Mouse (Mus musculus): Measurements from ENCODE around the gene Mmp28.

Gene Mmp28

DNA sequence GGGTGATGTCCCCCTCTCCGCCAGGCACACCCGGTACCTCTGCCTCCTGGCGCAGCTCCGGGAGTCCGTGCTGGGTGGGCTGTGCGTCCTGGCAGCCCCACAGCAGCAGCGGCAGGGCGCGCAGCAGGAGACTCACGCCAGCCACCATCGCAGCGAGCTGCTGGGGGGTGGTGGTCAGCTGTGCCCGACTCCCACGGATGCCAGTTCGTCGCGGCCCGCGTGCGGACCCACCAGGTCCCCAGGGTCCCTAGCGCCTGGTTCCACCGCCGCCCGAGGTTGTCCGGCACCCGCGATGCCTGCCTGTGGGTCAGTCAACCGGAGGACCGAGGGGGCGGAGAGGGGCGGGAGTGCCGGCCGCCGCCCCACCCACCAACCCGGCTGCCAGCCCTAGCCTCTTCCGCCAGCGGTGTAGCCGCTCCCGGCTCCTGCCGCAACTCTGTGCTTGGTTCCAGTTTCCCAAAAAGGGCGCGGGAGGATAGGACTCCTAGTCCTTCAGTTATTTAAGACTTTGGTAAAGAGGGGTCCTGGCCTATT, at the start of gene Mmp28:
TSS of gene Mmp28 (minus strand) at position 361 of the 534 bp plus-strand sequence.
- DNase-seq = peak; percentile 68

DNA sequence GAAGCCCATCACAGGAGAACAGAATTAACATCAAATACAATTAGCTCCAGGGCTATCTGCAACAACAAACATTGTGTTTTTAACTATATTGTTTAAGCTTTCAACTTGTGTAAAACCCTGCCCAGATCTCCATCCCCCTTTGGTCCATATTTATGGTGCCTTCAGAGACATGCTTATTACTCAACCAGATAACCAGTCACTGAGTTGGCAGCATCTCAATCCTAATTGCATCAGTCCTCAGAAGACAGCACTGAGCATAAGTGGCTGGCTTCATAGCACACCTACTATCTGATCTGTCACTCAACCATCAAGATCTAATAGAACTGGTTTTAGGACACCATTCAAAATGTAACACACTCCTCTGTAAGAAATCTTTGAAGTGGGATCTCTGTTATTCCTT, 46.6 kb upstream of the Mmp28 start:
- DNase-seq = no peak

DNA sequence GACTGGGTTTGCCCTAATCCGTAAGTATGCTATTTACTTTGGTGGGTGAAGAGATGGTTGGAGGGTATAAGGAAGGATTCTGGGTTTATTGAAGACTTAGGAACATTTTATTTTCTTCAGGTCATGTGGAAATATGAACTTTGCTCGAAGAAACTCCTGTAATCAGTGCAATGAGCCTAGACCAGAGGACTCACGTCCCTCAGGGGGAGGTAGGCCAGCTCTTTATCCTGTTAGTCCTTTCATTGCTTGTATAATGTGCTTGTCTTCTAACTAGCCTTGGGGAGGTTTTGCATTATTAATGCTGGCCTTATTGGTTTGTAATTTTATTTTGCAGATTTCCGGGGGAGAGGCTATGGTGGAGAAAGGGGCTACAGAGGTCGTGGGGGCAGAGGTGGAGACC, 41.4 kb upstream of the Mmp28 start:
- DNase-seq = no peak

DNA sequence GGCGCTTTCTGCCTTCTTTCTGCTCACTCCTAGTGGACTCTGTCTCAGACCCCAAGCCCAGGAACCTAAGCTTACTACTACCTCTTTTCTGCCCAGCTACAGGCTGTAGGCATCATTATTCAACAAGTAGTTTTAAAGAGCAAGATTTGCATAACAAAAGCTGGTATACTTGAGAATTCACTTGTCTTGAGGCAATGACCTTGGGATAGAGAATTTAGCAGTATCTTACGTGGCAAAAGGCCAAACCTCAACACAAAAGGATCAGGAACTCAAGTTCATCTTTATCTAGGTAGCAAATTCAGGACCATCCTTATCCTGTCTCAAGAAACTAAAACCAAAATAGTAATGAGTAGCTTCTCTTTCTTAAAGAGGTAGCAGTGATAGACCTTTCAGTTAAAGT, 32.7 kb upstream of the Mmp28 start:
- no peak for DNase-seq

DNA sequence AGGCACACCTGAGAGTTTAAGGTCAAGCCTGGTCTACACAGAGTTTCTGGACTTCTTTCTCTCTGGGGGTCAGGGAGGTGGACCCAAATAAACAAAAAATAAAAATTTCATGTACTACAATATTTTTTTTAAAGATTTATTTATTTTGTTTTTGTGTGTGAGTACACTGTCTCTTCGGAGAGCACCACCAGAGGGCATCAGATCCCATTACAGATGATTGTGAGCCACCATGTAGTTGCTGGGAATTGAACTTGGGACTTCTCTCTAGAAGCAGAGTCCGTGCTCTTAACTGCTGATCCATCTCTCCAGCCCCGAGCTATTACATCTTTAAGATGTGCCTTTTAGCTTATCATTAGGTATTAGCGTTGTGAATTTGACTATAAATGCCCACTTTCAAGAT, 28.6 kb upstream of the Mmp28 start:
- no peak for DNase-seq

DNA sequence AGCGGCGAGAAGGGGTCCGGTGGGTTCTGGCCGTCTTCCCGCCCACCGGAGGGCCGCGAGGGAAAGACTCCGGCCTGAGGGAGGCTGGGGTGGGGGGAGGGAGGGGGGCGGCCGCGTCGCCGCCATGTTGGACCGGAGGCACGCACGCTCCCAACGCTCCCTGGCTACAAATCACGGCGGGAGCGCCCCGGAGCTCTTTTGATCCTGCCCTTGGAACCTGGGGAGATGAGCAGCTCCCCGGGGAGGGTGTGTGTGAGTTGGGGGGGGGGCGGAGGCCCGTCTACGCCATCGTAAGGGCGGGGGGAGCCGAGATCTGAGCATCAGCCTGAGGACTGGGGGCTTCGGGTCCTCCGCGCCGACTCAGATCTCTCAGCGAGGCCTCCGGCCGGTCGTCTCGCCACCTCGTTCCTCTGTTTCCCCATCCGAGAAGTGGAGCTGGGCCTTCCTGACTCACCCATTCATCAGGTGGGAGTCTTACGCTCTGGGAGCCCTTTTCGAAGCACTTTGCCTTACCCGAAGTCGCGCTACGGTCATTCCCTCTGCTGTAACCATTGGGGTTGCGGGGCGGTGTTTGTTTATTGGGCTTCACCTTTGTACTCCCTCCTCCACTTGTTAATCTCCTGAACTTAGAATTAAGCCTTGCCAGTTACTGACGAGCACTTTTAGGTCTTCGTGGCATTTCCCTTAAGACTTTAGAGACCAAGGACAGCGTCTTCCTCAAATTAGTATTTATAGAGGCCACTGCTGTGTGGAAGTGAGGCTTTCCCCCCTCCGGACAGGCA, 10.6 kb upstream of the Mmp28 start:
- DNase-seq = no peak

DNA sequence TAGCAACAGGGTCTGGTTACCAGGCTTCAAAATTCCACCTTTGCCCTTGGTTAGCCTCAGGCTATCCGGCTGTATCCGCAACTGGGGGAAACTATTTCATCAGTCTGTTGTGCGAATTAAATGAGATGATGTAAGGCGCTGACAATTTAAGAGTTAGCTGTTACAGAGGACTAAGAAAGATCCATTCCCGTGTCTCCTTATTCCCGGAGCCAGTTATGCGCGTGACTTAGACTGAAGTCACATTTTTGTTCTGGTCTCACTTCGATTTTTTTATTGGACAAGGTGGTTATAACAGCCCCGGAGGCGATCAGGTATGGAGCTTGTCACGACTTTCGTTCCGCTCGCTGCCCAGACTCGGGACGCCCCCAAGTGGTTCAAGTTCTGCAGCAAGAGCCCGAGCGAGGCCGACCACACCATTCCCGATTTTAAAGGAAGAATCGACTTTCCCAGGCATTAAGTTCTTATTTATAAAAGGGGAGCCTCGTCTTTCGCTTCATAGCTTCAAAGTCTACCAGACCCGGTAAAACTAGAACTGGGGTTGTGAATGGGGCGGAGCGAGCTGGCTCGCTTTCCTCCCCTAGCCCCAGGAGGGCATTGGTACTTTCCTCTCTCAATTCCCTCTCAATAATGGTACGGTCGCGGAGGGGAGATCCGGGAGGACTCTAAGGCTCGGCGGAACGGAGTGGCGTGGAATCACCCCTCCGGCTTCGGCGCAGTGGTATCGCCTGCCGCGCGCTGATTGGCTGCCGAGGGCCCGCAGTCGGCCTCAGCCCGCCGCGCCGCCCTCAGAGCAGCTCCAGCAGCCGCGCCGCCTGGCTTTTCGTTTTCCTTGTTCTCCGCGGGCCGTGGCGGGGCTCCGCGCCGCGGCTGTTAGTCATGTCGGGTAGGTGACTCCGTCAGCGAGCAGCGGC, 9.7 kb upstream of the Mmp28 start, which contains the start of gene Taf15:
TSS of gene Taf15 (plus strand) at position 763 of the 911 bp plus-strand sequence.
- DNase-seq = peak; percentile 100

DNA sequence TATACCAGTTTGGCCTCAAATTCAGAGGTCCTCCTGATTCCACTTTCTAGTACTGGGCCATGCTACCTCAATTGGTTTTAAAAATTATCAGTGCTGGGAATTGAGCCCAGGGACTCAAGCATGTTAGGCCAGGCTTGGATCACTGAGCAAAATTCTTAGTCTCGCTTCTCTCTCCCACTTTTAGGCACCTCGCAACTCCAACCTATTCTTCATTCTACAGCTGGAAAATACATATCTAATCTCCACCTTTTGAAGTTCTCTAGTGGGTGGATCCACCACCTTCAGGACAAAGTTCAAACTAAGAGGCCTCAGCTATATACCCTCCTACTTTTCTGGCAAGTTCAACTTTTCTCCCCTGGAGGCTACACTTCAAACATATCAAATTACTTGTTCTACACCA, 8.9 kb upstream of the Mmp28 start:
- DNase-seq = no peak

DNA sequence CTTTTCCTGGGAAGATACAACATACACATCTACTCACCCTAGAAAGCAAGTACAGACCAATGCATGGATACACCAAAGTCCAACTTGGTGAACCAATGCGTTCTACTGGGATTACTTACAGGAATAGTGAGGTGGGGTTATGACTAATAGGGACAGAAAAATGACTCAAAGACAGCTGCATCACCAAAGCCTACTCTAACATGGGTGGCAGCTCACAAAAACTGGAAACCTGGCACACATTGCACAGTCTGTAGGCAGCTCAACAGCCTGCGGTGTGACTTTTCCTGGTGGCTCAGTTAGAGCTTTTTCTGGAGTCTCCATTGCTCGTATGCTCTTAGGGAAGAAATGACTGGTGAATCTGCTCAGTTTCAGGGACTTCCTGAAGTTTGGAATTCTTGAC, 5.9 kb upstream of the Mmp28 start:
- no peak for DNase-seq

DNA sequence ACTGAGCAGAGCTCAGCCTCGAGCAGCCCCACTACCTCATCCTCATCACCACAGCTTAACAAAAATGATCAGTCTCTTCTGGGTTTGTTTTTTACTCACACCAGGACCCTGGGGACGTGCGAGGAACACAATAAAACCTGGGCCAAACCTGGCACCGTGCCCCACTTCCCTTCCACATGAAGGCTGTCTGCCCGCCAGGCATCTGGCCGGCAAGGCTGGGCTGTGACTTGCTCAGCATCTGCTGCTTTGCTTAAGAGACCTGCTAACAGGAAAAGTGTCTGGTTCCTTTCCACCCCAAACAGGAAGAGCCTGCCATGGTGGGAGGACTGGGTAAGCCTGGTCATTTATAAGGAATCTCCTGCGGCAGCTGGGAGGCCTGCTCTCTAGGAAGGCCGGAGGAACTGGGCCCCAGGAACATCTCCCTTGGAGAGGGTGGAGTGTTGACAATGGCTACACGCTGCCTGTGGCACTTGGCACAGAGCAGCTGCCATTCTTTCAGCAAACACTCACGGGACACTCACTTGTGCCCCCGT, 4.3 kb upstream of the Mmp28 start:
- no peak for DNase-seq

DNA sequence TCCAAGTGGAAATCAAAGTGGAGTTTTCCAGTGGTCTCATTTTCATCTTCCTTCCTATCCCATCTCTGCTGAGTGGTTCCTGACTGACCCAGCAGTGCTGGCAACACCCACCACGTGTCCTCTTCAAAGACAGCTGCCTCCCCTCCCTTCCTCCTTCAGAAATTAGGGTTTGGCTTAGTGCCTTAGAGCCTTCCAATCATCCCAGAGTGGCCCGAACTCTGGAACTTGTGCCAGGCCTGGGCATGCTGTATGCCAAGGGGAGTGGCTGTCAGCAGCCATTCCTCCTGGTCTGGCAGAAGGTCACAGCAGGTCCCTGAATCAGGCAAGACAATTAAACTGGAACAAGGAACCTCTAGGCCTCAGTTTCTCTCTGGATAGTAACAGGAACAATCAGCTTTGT, 3.1 kb upstream of the Mmp28 start:
- no peak for DNase-seq

DNA sequence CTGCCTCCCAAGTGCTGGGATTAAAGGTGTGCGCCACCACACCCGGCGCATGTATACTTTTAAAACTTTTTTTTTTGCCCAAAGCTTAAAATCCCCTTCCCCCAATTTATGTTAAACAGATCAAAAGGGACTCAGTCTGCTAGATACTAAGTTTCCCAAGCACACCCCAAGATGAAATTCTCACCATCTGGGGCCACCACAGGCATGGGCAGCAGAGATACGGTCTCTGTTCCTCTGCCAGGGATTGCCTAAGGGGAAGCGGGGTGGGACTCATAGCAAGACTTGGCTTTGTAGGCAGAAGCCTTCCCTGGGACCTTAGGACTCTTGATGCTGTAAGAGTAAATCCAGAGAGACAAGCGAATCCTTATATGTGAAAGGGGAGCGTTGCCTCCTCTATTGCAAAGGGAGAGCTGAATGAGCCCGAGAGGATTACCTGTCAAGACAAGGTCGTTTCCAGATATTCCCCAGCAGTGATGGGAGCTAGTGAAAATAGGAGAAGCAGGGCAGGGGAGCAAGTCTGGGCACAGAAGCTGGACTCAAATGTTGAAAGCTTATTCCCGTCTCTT, 1.3 kb downstream of the Mmp28 start:
- DNase-seq = no peak

DNA sequence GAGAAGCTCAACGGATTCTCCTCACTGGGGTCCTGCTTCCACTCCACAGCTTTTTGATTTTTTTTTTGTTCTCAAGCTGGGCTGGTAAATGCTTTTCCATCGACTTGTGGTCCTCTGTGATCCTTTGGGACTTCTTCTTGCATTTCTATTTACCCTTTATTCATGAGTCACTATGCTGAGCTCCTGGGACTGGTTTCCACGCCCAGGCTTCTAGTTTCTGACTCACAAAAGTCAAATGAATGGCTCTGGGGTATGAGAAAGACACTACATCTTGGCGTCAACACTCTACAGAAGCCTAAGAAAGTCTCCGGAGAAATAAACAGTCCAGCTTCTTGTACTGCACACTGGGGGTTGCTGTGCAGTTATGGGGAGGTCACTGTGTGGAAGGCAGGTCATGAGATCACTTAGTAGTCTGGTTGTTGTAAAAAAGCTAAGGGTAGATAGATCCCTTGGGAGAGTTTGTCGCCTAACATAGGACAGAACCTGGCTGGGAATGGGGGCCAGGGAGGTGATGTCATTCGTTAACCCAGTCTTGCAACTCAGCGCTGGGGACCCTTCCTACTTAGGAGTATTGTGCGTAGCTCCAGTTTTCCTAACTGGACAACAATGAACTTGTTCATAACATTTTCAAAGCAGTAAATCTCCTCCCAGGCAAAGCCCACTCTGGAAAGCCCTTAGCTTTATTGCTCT, 4.8 kb downstream of the Mmp28 start:
- peak; percentile 58 for DNase-seq

DNA sequence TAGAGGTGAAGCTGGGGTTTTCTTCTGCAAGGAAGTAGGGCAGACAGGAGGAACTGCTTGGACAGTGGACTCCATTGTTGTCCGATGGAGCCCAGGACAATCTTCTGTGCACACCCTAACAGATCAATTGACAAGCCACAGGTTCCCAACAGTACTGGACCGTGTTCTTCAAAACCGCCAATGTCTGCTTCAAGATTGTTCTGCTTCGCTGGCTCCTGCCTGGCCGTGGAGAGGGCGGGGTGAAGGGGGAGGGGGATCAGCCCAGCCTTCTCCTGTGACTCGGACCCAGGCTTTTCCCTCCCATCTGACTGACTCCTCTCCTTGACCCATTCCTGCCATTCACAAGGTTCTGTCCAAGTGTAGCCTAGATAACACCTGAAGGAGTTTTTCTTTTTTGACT, 5.6 kb downstream of the Mmp28 start:
- peak; percentile 45 for DNase-seq

DNA sequence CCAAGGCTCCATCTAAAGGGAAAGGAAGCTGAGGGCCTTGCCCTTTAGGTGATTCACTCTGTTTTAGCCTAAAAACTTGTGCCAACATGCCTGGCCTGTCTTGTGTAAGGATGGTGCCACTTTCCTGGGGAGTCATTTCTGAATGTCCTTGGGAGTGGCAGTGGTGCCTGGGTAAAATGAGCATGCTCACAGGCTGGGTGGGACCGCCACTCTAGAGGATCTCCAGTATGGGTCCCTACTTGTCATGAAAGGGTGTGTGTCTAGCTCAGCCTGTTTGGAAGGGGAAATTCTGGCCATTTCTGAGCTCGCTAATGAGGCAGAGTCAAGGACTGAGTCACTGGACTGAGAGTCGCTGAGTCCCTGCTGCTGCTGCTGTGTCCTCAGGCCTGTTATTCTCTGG, 7.3 kb downstream of the Mmp28 start:
- no peak for DNase-seq

DNA sequence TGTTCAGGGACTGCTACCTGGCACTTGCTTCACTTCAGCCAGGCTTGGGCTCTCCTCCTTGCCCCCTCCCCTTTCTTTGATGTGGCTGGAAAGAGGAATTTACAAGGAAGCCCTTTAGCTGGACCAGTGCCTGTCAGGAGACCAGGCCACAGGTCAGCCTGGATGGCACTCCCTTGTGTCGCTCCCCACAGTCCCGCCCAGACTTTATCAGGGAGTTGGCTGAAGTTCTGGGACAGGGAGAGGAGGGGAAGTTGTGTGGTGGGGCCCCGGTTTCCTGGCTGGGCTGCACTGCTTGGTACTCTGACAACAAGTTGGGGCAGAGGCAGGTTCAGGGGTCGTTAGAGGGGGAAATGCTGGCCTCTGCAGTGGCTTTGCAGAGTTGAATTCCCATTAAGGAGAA, 8.3 kb downstream of the Mmp28 start:
- no peak for DNase-seq

DNA sequence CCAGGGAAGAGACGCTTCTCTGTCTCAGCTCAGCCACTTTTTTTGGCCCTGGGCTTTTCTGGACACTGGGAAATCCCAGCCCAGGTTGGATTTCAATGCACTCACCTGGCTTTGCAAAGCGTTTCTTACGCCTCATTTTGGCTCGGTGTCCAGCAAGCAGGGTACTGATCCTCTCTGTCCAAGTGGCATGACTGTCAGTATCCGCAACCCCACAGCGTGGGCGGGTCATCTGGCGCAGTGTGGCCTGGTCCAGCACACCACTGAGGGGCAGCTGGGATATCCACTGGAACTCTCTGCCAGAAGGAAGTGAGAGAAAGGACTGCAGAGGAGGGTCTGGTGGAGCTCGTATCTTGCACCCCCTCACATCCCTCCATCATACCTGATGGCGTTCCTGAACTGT, 11.6 kb downstream of the Mmp28 start:
- no peak for DNase-seq

DNA sequence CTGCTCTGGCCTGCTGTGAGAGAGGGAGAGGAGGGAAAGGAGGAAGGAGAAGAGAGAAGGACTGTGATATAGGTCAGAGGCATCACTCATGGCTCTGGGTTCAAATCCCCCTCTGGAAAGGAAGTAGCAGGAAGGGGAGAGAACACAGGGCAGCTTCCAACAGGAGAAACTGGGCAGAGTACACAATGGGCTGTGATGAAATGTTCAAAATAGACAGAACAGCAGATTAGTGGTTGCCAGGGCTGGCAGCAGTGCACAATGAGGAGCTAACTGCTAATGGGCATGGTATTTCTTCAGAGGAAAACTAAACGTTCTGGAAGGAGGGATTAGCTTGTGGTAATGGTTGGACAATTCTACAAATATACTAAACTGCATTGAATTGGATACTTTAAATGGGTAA, 12.3 kb downstream of the Mmp28 start:
- DNase-seq = no peak

DNA sequence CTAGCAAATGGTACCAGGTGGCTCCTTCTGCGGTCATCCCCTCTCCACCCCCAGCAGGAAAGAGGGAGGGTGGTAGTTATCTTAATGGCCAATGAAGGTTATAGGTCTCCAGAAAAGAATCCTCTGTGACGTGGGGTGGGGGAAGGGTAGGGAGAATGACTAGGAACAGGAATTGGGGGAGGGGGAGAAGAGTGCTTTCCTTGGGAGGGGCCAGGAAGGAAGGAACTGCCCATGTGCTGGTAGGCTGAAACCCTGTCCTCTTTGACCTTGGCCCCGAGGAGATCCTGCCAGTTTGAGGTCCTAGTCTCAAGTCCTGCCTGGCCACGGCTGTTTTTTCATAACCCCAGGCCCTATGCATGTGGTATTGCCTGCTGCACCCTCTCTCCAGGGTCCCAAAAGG, 13.6 kb downstream of the Mmp28 start:
- DNase-seq = no peak

DNA sequence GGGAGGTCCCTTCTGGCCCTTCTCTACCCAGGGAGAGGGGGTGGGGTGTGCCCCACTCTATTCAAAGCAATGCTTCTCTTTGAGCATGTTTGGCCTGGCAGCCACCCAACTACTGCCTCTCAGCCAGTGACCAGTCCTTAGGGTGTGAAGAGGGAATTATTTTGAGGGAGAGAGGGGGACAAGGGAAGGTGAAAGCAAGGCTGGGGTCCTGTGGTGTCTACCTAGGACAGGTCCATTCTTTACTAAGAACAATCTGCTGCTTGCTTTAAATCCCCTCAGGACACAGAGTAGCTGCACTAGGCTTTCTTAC, 14.0 kb downstream of the Mmp28 start:
- peak; percentile 37 for DNase-seq

DNA sequence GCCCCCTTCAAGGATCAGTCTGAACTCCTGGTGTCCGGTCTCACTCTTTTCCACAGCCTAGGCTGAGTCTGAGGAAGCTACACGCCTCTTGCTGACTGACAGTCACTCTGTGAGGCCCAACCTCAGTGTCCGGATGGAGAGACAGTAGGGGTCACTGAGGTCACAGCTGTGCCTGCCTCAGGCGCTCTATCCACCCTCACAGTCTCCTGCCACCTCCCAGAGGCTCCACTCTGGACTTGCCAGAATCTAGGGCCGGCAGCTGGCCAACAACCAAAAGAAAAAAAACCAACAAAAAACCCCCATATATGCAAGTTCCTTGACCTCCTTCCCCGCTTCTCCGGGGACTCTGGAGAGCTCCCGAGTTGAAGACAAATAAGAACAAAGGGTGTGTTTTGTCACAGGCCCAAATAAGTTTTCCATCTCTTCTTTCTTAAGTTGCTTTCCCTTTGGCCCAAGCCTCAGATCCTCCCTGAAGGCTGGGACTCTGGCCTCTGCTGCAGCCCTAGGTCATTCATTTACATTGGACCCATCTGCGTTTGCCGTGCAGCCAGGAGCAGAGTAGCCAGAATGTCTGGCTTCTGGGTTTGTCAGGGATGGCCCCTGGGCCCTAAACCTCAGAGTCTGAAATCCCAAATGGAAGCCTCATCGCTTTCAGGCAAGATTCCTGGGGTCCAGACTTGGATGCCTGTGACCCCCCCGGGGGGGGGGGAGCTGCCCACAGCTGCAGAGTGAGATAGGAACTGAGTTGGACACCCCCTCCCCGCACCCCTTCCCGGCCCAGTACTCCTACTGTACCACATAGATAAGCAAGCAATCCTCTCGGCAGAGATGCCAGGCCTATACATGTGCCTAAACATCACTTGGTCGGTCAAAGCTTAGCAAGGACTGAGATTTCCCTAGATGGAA, 14.6 kb downstream of the Mmp28 start:
- peak; percentile 37 for DNase-seq

DNA sequence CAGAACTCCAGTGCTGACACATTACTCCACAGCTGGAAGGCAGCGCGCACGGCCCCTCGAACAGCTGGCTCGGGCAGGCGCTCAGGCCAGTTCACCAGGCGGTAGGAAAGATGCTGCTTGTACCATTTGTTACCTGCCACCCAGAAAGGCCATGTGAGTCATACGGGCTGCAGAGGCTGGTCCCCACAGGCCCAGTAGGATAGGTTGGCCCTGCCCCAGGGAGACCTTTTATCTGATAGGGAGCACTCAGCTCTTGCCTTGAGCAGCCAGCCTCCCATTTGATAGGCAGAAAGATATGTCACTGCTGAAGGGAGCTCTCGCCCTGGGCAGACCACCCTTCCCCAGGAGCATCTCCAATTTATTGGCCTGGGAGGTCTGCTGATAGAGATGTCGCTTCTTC, 15.3 kb downstream of the Mmp28 start:
- DNase-seq = no peak

Data from retina, postnatal 1 day (tissue).